Mouse (Mus musculus) retina, adult 2 months (tissue): Measurements from ENCODE around the gene Vps35l.

Source experiments
- DNase-seq: peaks from one replicate; pipeline ENCODE4 v3.0.0-alpha.2; 2012; ENCODE audit warnings: low read depth, low spot score

Vps35l gene

DNA sequence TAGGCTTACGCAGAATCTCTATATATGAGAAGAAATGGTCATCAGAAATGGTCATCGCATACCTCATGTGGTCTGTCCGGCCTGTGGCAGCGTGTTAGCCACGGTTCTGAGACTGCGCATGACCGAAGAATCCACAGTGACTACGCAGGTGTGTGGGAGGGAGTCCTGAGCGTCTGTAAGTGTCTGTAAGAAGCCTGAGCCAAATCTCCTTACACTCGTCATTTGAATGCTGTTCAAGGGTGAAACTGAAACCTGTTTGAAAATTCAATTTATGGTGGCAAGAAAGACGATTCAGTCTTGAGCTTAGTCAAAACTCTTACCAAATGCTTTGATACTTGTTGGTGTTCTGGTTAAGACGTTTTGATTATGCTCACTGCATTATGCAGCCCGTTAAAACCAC lies 6.8 kb upstream of the Vps35l start:
- DNase-seq = no peak

DNA sequence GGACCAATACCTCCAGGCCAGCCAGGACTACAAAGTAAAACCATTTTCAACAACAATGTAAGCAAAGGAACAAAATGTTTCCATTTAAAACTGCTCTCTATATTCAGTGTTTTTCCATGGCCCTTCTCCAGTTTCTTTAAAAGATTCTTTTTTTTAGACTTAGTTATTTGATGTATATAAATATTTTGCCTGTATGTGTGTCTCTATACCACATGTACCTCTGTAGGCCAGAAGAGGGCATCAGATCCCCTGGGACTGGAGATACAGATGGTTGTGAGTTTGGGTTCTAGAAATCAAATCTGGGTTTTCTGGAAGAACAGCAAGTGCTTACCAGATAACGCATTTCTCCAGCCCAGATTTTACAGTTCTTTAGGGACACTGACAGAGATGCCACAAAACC lies 1.3 kb upstream of the Vps35l start:
- DNase-seq = no peak

GRCm38 (mm10) chr7:118740532-118741338 lies 709 bp downstream of the Vps35l start:
- peak; percentile 95 for DNase-seq

GRCm38 (mm10) chr7:118742278-118742677 lies 2.3 kb downstream of the Vps35l start:
- DNase-seq = no peak

DNA sequence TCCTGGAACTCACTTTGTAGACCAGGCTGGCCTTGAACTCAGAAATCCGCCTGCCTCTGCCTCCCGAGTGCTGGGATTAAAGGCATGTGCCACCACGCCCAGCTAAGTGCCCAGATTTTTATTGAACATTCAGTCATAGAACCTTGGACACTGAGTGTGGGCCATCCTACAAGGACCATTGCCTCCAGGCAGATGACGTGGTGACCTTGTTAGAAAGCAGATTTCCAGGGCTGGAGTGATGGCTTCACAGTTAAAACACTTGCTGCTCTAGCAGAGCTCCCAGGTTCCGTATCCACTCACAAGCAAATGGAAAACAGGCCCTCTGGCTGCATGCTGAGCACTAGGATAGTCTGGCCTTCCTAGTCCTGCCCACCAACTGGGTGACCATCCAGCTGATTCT lies 4.7 kb downstream of the Vps35l start:
- DNase-seq = no peak

DNA sequence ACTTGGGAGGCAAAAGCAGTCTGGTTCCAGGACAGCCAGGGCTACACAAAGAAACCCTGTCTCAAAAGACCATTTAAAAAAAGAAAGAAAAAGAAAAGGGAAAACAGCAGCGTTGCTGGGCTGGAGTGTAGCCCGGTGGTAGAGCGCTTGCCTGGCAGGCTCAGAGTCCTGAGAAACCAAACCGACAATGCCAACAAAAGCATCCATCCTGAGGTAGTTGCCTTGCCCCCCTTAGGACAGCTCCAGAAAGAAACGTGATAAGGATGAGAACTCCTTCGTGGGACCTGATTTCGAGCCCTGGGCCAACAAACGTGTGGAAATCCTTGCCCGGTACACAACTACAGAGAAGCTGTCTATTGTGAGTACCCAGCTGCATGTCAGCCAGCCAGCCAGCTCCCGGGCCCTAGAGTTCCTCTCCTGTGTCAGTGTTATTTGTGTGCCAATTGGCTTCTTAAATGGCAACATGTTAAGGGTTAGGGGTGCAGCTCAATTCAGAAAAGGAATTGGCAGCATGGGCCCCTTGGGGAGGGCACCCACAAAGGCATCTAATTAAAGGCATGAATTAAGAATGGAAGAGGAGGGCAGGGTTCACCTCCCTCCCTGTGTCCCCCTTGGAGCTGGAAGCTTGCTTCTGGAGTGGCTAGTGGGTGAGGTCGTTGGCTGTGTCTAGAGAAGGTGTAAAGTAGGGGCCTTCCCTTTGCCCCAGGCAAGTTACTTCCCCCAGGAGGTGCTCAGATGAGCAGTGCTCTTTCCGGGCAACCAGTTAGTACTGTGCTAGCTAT lies 8.1 kb downstream of the Vps35l start:
- no peak for DNase-seq

DNA sequence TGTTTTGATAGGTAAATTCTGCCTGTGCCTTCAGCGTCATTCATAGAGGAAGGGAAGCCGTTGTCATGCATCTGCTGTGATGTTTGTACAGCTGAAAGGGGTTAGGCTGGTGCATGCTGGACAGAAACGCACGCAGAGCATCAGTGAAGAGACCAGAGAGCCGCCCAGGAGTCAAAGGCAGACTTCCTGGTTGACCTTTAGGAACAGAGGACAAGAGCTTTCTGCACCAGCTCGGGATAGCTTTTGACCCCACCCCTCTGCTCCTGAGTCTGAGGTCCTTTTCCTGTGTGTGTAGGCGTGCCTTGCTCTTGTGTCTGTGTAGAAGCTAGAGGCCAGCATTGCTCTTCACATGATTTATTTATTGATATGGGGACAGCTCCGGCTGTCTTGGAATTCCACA lies 9.7 kb downstream of the Vps35l start:
- no peak for DNase-seq

DNA sequence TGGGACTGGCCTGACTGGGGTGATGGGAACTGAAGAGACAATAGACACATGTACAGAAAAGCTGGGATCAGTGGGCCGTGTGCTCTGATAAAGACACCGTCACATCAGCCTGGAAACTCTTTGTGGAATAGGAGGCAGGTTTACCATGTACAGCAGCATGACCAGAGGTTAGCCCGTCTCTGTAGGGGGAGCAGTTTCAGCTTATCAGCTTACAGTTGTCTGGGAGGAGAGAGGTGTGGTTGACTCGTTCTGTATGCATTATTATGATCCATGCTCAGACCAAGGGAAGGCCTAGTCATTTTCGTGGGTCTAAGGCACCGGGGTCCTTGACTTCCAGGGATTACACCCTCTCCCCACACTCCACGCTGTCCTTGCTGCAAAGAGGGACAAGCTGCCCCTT lies 11.6 kb downstream of the Vps35l start:
- no peak for DNase-seq

DNA sequence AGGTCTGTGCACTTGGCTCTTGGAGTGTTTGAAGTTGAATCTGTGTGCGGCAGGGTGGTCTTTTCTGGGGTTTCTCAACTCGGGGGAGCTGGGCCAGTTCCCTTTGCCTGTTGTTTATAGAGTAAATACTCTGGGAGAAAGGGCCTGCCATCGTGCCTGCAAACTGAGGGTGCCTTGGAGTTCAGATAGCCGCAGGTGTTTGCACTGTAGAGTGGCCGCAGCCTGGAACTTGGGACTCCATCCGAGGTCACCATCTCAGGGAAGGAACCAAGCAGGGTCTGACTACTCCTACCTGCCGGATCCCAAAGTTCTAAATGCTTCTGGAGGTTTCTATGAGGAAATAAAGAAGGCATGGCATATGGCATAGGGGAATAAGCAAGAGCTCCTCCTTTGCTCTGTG lies 15.7 kb downstream of the Vps35l start:
- DNase-seq = no peak

- no peak for DNase-seq
These were observed 16.7 kb downstream of the Vps35l start for GRCm38 (mm10) chr7:118756490-118757265.

DNA sequence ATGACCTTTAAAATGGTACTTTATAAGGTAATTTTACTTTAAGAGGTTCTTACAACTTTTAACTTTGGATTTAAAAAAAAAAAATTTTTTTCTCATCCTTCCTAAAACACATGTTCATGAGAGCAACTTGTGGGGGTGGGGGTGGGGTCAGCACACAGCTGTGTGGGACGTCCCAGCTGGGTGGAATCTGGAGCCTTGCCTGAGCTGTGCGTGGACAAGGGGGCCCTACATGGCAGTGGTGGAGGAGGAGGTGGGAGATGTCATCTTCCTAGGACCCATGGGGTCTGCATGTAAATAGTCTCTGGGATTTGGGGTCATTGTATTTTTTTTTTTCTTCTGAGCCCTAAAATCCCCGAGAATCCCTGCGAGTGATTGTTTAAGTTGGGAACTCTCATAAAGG lies 18.3 kb downstream of the Vps35l start:
- DNase-seq = no peak

GRCm38 (mm10) chr7:118759372-118759771 lies 19.3 kb downstream of the Vps35l start:
- no peak for DNase-seq

DNA sequence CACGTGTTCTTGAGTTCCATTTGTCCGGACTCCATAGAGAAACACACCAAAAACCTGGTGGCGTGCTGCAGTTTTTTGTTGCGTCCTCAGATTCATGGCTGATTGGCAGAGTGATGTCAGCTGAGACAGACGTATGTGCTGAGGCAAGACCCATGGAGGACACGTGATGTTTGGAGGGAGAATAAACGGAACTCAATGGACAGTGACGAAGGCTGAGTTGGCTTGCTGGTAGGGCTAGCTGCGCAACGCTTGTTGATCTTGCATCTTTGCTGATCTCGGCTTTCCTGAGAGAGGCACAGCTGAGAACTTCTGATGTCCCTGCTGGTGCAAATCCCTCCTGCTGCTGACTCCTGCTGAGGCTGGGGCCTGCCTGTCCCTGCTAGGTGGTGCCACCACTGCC lies 23.9 kb downstream of the Vps35l start:
- no peak for DNase-seq

DNA sequence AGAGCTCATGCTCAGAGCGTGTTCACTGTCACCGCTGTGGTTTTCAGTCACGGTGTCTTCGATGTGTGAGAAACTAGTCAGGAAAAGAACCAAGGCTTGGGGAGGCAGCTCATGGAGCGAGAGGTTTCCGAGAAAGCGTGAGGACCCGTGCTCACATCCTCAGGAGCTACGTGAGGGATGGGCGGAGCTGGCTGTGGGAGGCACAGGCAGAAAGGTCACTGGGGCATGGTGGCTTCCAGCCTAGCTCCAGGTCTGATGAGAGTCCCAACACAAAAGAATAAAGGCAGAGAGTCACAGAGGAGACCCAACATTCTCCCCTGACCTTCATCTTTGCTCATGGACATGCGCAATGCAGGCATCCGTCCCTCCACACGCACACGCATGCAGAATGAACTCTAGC lies 24.7 kb downstream of the Vps35l start:
- DNase-seq = no peak

DNA sequence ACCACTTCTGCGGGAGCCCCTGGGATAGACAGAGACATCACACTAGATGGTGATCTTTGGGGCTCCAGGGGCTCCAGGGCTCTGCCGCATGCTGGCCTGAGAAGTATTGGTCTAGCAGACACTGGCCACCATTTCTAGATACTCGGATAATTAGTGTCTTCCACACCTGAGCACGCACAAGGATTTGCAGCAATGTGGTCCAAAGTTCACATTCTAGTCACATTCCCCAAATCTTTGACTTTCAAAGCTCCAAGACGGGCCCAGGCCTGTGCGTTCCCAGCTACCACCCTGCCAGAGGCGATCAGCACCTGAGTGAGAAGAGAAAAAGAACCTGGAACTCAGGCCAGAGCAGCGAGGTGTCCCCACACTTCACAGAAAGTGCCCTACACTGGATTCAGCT lies 25.6 kb downstream of the Vps35l start:
- no peak for DNase-seq

- DNase-seq = peak; percentile 38
These were observed 26.2 kb downstream of the Vps35l start for GRCm38 (mm10) chr7:118766119-118766833.

DNA sequence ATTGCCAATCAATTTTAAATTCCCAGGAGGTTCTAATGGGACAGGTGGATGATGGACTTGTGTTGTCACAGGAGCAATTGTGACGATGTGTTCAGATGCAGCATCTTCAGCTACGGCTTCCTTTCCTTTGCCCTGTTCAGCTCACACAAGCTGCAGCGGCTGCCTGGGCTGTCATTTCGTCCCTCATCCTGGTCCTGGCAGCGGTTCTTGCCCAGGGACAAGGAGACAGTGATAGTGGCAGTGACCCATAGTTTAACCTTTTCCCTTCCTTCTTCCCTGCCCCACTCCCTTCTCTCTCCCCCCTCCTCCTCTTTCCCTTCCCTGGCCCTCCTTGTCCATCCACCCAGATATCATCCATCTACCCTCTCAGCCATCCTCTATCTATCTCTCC lies 26.8 kb downstream of the Vps35l start:
- no peak for DNase-seq

GRCm38 (mm10) chr7:118769208-118769607 lies 29.2 kb downstream of the Vps35l start:
- DNase-seq = no peak

- DNase-seq = no peak
These were observed 29.6 kb downstream of the Vps35l start for GRCm38 (mm10) chr7:118769655-118770054.

- no peak for DNase-seq
These were observed 33.0 kb downstream of the Vps35l start for GRCm38 (mm10) chr7:118773027-118773426.

DNA sequence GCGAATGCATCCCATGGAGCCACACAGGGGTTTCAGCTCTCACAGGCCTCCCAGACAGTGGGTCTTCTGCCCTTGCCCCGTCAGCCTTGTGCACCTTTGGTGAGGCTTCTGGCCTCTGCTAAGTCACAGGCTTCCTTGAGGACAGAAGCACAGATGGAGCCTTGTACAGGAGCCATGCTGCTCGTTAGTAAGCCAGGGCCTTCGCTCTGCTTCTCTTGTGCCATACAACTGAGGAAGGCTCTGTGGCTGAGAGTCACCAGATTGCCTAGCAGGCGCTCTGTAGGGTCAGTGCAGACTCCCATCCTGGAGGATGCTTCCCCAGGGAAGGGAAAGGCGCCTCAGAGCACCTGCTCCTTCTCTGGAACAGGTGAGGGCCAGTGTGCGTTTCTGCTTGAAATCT lies 36.0 kb downstream of the Vps35l start:
- DNase-seq = no peak

- DNase-seq = no peak
These were observed 36.5 kb downstream of the Vps35l start for GRCm38 (mm10) chr7:118776491-118776890.
